Mouse (Mus musculus) liver, embryonic 14.5 days (tissue): ENCODE measurements around the gene Fbxl17. TPM values are rescaled to one million over a fixed set of nuclear protein-coding genes. Genes with fewer than 3 reads are reported as not detected.

ENCODE experiments used
- ATAC-seq: fragments of 200-750 bp; cut with Nextera tagmentation; 2 replicates; pipeline ENCODE4 v1.8.0; 2017; ENCODE audit warnings: moderate number of reproducible peaks, mild to moderate bottlenecking, moderate library complexity; ENCODE audit not compliant: insufficient read depth
- DNase-seq, 3 experiments: peaks; one replicate each; pipeline ENCODE4 v3.0.0-alpha.2; 2012 to 2013; ENCODE audit warnings: low read depth in 3 of 3, low spot score in 3 of 3
- H3K27ac ChIP-seq: fragments of 300-500 bp; sonication (generic); 2 replicates; pipeline ENCODE4 v1.5.1; 2014; ENCODE audit warnings: moderate library complexity, mild to moderate bottlenecking, control low read depth, inconsistent platforms
- H3K27me3 ChIP-seq: fragments of 300-500 bp; sonication (generic); 2 replicates; pipeline ENCODE4 v1.6.1; 2014; ENCODE audit warnings: mild to moderate bottlenecking, low read length, moderate library complexity; ENCODE audit not compliant: control insufficient read depth, insufficient read depth
- H3K36me3 ChIP-seq: fragments of 300-500 bp; sonication (generic); replicated peaks from 2 replicates; pipeline ENCODE4 v1.6.1; 2014; ENCODE audit warnings: low read depth; ENCODE audit not compliant: control insufficient read depth, insufficient read depth
- H3K4me1 ChIP-seq, 2 experiments: fragments of 200-500 bp in 1 of 2; fragments of 300-500 bp in 1 of 2; sonication (generic) in 1 of 2; replicated peaks; 2 replicates each; pipeline ENCODE4 v1.6.1; 2012 to 2014; ENCODE audit warnings: antibody characterized with exemption in 1 of 2, inconsistent platforms in 1 of 2, low read length in 1 of 2; ENCODE audit not compliant: control insufficient read depth in 2 of 2, insufficient read depth in 2 of 2
- H3K4me2 ChIP-seq: fragments of 300-500 bp; sonication (generic); 2 replicates; pipeline ENCODE4 v1.6.1; 2014; ENCODE audit warnings: low read depth, mild to moderate bottlenecking, control low read depth, moderate library complexity
- H3K4me3 ChIP-seq, 2 experiments: fragments of 200-500 bp in 1 of 2; fragments of 300-500 bp in 1 of 2; sonication (generic) in 1 of 2; 2 replicates each; pipeline ENCODE4 v1.5.1; 2012 to 2014; ENCODE audit warnings: low read depth in 2 of 2, low read length in 2 of 2, mild to moderate bottlenecking in 2 of 2, control low read depth in 1 of 2, inconsistent platforms in 1 of 2, moderate library complexity in 1 of 2; ENCODE audit not compliant: insufficient read depth in 1 of 2
- H3K9ac ChIP-seq: fragments of 300-500 bp; sonication (generic); replicated peaks from 2 replicates; pipeline ENCODE4 v1.6.1; 2014; ENCODE audit warnings: mild to moderate bottlenecking, control low read depth, moderate library complexity
- H3K9me3 ChIP-seq: fragments of 300-500 bp; sonication (generic); 2 replicates; pipeline ENCODE4 v1.6.1; 2016; ENCODE audit warnings: low read length, mixed read lengths; ENCODE audit not compliant: control insufficient read depth
- CTCF ChIP-seq: IDR thresholded peaks from 2 replicates; pipeline ENCODE4 v1.5.1; 2016; ENCODE audit warnings: antibody characterized with exemption, low read depth, control low read depth
- EP300 ChIP-seq: IDR thresholded peaks from 2 replicates; pipeline ENCODE4 v1.6.1; 2016; ENCODE audit warnings: antibody characterized with exemption, low read depth
- WGBS: fragments of 180-500 bp; shearing (Covaris S2); extraction: QIAGEN DNeasy Blood & Tissue Kit; methylation state at CpG from one replicate; pipeline ENCODE4 v1.1.7; 2014; ENCODE audit not compliant: insufficient replicate concordance; 5-methylcytosine and 5-hydroxymethylcytosine counted together
- polyA plus RNA-seq, 2 experiments: library from polyadenylated mRNA; depleted of rRNA in 1 of 2; stranded (reverse) in 1 of 2; unstranded in 1 of 2; fragments of >200 nt; fragmentation: Nextera tagmentation in 1 of 2; extraction: Ambion mirVana in 1 of 2; gene quantifications; 2 replicates each; pipeline versions ENCODE4 v1.2.1 to v1.2.3; 2012 to 2014

Fbxl17 gene
- polyA plus RNA-seq, 2 experiments: 1.9 TPM

DNA sequence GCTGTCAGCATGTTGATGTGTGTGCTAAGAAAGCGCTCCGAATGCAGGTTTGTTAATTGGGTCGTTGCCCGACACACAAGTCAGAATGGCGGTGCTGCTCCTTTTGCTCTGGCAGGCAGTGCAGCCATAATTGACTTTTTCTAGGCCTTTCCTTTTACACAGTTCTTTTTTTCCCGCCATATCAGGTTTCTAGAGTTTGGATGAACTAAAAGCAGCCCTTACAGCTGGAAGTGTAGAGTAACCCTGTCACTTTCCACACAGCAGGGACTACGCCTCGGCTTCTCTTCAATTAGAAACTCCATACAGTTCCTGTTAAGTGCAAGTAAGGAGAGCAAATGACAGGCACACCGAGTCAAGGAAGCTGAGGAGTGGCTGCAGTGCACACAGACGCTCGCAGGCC is 133.8 kb downstream of the Fbxl17 start:
- peaks cover 0 to 4% of the 10 kb centered on the region in 2 experiments; a peak in 1 of 4 replicates for H3K4me1 ChIP-seq
- DNase-seq: no peak
- WGBS: 75% methylated on average over 11 of the region's 11 CpGs
- no peak for ATAC-seq
- H3K27ac ChIP-seq: no peak overlapping the region
- H3K9me3 ChIP-seq: no peaks in the 10 kb centered on the region
- TF ChIP-seq CTCF (no peak), EP300 (no peak)
- H3K9ac ChIP-seq: no peak overlapping the region
- H3K27me3 ChIP-seq: no peaks in the 10 kb centered on the region
- H3K4me2 ChIP-seq: no peak overlapping the region
- no peak overlapping the region for H3K4me3 ChIP-seq
- H3K36me3 ChIP-seq: no peaks in the 10 kb centered on the region

- DNase-seq: no peak
- WGBS: 71% methylated on average over 7 of the region's 7 CpGs
- TF ChIP-seq CTCF (no peak), EP300 (no peak)
- Histone ChIP-seq H3K27me3 (no peaks in the 10 kb centered on the region), H3K9ac (no peak overlapping the region), H3K4me2 (no peak overlapping the region), H3K36me3 (no peaks in the 10 kb centered on the region), H3K9me3 (no peaks in the 10 kb centered on the region), H3K4me3 (no peak overlapping the region), H3K4me1 (peaks cover 0 to 4% of the 10 kb centered on the region in 2 experiments; a peak in 2 of 4 replicates), H3K27ac (no peak overlapping the region)
- no peak for ATAC-seq
Measured at GRCm38 (mm10) chr17:63364605-63365004, 135.2 kb downstream of the Fbxl17 start.

DNA sequence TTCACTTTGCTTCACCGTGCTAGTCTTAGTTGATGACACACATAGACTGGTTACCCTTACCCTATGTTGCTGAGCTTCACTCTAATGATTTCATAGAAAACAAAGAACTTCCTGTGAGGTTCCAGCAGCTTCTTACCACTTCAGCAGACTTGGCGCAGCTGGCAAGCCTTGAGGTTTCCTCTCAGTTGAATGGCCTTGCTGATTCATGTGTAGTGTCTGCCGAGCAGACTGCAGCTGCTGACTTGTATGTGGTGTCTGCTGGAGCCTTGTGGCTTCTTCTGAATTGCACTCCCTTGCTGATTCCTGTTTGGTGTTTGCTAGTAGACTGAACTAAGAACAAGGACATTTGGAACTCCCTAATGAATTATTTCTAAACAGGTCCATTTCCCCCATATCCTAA is 137.6 kb downstream of the Fbxl17 start:
- 65% methylated on average over 3 of the region's 3 CpGs for WGBS
- H3K4me2 ChIP-seq: no peak overlapping the region
- ATAC-seq: no peak
- H3K27ac ChIP-seq: no peak overlapping the region
- H3K36me3 ChIP-seq: no peaks in the 10 kb centered on the region
- no peak overlapping the region for H3K4me3 ChIP-seq
- H3K9me3 ChIP-seq: no peaks in the 10 kb centered on the region
- TF ChIP-seq EP300: no peak
- no peak for TF ChIP-seq CTCF
- H3K27me3 ChIP-seq: no peaks in the 10 kb centered on the region
- H3K4me1 ChIP-seq: peaks cover 0 to 6% of the 10 kb centered on the region in 2 experiments; a peak in 2 of 4 replicates
- H3K9ac ChIP-seq: no peak overlapping the region
- DNase-seq: no peak

GRCm38 (mm10) chr17:63361679-63362078 is 138.1 kb downstream of the Fbxl17 start:
- no peak overlapping the region for H3K27ac ChIP-seq
- no peaks in the 10 kb centered on the region for H3K36me3 ChIP-seq
- WGBS: 73% methylated on average over 9 of the region's 9 CpGs
- TF ChIP-seq CTCF (no peak), EP300 (no peak)
- H3K27me3 ChIP-seq: no peaks in the 10 kb centered on the region
- H3K9ac ChIP-seq: no peak overlapping the region
- no peaks in the 10 kb centered on the region for H3K9me3 ChIP-seq
- peaks cover 0 to 6% of the 10 kb centered on the region in 2 experiments; a peak in 2 of 4 replicates for H3K4me1 ChIP-seq
- ATAC-seq (peak; percentile 55; the same call in 1 of the 2 replicates), DNase-seq (peak; percentile 4 to 19 (median 9))
- H3K4me3 ChIP-seq: no peak overlapping the region
- no peak overlapping the region for H3K4me2 ChIP-seq

GRCm38 (mm10) chr17:63358837-63359236 is 141.0 kb downstream of the Fbxl17 start:
- Histone ChIP-seq H3K4me1 (peaks cover 0 to 6% of the 10 kb centered on the region in 2 experiments; a peak in 2 of 4 replicates), H3K4me2 (no peak overlapping the region), H3K36me3 (no peaks in the 10 kb centered on the region), H3K4me3 (no peak overlapping the region), H3K9ac (no peak overlapping the region), H3K9me3 (no peaks in the 10 kb centered on the region), H3K27me3 (no peaks in the 10 kb centered on the region), H3K27ac (no peak overlapping the region)
- ATAC-seq (peak; percentile 18; the same call in 1 of the 2 replicates), DNase-seq (no peak)
- 59% methylated on average over 1 of the region's 1 CpGs for WGBS
- TF ChIP-seq CTCF: no peak
- no peak for TF ChIP-seq EP300
